Mouse (Mus musculus) ES-E14 (cell line): ENCODE data around the gene Tmem163. TPM values are rescaled to one million over a fixed set of nuclear protein-coding genes. Genes with fewer than 3 reads are reported as not detected.

Source experiments
- DNase-seq: peaks from one replicate; pipeline ENCODE4 v3.0.0-alpha.2; 2013; ENCODE audit warnings: low read depth, low spot score
- H3K27ac ChIP-seq: 2 replicates; pipeline ENCODE4 v1.5.1; 2012; ENCODE audit warnings: low read depth, mild to moderate bottlenecking, low read length, moderate library complexity, mixed read lengths; ENCODE audit not compliant: poor library complexity, insufficient read depth, severe bottlenecking
- H3K36me3 ChIP-seq: 2 replicates; pipeline ENCODE4 v1.6.1; 2012; ENCODE audit warnings: mild to moderate bottlenecking, low read length, moderate library complexity, mixed read lengths; ENCODE audit not compliant: control insufficient read depth, poor library complexity, insufficient read depth, severe bottlenecking
- H3K4me1 ChIP-seq, 2 experiments: fragments of 150-350 bp in 1 of 2; sonication (generic) in 1 of 2; 2 replicates each; pipeline ENCODE4 v1.6.1; 2012; ENCODE audit warnings: low read length in 2 of 2, mild to moderate bottlenecking in 1 of 2, mixed read lengths in 1 of 2; ENCODE audit not compliant: control insufficient read depth in 2 of 2, insufficient read depth in 2 of 2, poor library complexity in 1 of 2
- H3K4me3 ChIP-seq, 2 experiments: fragments of 150-350 bp in 1 of 2; sonication (generic) in 1 of 2; 2 replicates each; pipeline ENCODE4 v1.5.1; 2012; ENCODE audit warnings: low read length in 2 of 2, low read depth in 1 of 2, mild to moderate bottlenecking in 1 of 2, mixed read lengths in 1 of 2; ENCODE audit not compliant: insufficient read depth in 1 of 2, poor library complexity in 1 of 2, severe bottlenecking in 1 of 2
- H3K9ac ChIP-seq: 2 replicates; pipeline ENCODE4 v1.6.1; 2012; ENCODE audit warnings: low read depth, mild to moderate bottlenecking, low read length, mixed read lengths; ENCODE audit not compliant: poor library complexity, insufficient read depth, severe bottlenecking
- H3K9me3 ChIP-seq: fragments of 150-350 bp; sonication (generic); 2 replicates; pipeline ENCODE4 v1.6.1; 2012; ENCODE audit warnings: low read depth, mild to moderate bottlenecking, low read length; ENCODE audit not compliant: control insufficient read depth, insufficient read depth
- CHD2 ChIP-seq: IDR thresholded peaks from 2 replicates; pipeline ENCODE4 v1.6.1; 2014; ENCODE audit warnings: mild to moderate bottlenecking, low read depth, low read length, inconsistent platforms
- HCFC1 ChIP-seq: IDR thresholded peaks from 2 replicates; pipeline ENCODE4 v1.6.1; 2012; ENCODE audit warnings: low read length, inconsistent platforms, borderline replicate concordance; ENCODE audit not compliant: insufficient read depth
- MAFK ChIP-seq: IDR thresholded peaks from 2 replicates; pipeline ENCODE4 v1.6.1; 2014; ENCODE audit warnings: mild to moderate bottlenecking, low read depth, low read length, inconsistent platforms; ENCODE audit not compliant: insufficient read depth
- ZC3H11A ChIP-seq: IDR thresholded peaks from 2 replicates; pipeline ENCODE4 v1.6.1; 2012; ENCODE audit warnings: low read depth, mild to moderate bottlenecking, inconsistent platforms, low read length, borderline replicate concordance
- ZNF384 ChIP-seq: IDR thresholded peaks from 2 replicates; pipeline ENCODE4 v1.6.1; 2012; ENCODE audit warnings: low read depth, low read length, inconsistent platforms
- in situ Hi-C, 2 experiments: fragments of 600-800 bp; cut with MboI; formaldehyde crosslinking; loops; one replicate each; pipeline ENCODE4 v1.15.1; 2025; ENCODE audit warnings: low sequenced_read_pairs in 2 of 2, inconsistent platforms in 1 of 2; ENCODE audit not compliant: unreplicated experiment in 2 of 2
- total RNA-seq: library from RNA; depleted of rRNA; stranded (reverse); fragments of 300-350 nt; gene quantifications from 2 replicates; pipeline ENCODE4 v1.2.3, GENCODE M21; 2012

Gene Tmem163
- total RNA-seq, 1 experiment = 0.18 TPM

- no peak overlapping the region for H3K27ac ChIP-seq
- TF ChIP-seq CHD2 = no peak
- TF ChIP-seq MAFK = no peak
- no peak for TF ChIP-seq HCFC1
- no peak for TF ChIP-seq ZC3H11A
- TF ChIP-seq ZNF384 = no peak
- H3K36me3 ChIP-seq = no peaks in the 10 kb centered on the region
- no peak overlapping the region for H3K4me3 ChIP-seq
- in situ Hi-C loops = no loop called here
- no peaks in the 10 kb centered on the region for H3K4me1 ChIP-seq
- no peaks in the 10 kb centered on the region for H3K9me3 ChIP-seq
- no peak overlapping the region for H3K9ac ChIP-seq
- no peak for DNase-seq
Measured at GRCm38 (mm10) chr1:127595735-127596134, 83.6 kb downstream of the Tmem163 start.

- Histone ChIP-seq H3K27ac (no peak overlapping the region), H3K9me3 (no peaks in the 10 kb centered on the region), H3K4me3 (no peak overlapping the region), H3K36me3 (no peaks in the 10 kb centered on the region), H3K9ac (no peak overlapping the region), H3K4me1 (no peaks in the 10 kb centered on the region)
- DNase-seq = no peak
- in situ Hi-C loops = no loop called here
- no peak for TF ChIP-seq ZC3H11A
Measured at GRCm38 (mm10) chr1:127589542-127589941, 89.8 kb downstream of the Tmem163 start.

- H3K4me3 ChIP-seq = no peak overlapping the region
- no peak for TF ChIP-seq HCFC1
- no peaks in the 10 kb centered on the region for H3K36me3 ChIP-seq
- no peaks in the 10 kb centered on the region for H3K9me3 ChIP-seq
- in situ Hi-C loops = no loop called here
- no peaks in the 10 kb centered on the region for H3K4me1 ChIP-seq
- H3K9ac ChIP-seq = no peak overlapping the region
- H3K27ac ChIP-seq = no peak overlapping the region
- no peak for DNase-seq
Measured at GRCm38 (mm10) chr1:127587071-127587470, 92.3 kb downstream of the Tmem163 start.

GRCm38 (mm10) chr1:127586156-127586555, 93.2 kb downstream of the Tmem163 start:
- H3K9ac ChIP-seq = no peak overlapping the region
- TF ChIP-seq ZNF384 = no peak
- TF ChIP-seq ZC3H11A = no peak
- TF ChIP-seq CHD2 = no peak
- TF ChIP-seq MAFK = no peak
- TF ChIP-seq HCFC1 = no peak
- no peak overlapping the region for H3K4me3 ChIP-seq
- no peaks in the 10 kb centered on the region for H3K9me3 ChIP-seq
- no peaks in the 10 kb centered on the region for H3K36me3 ChIP-seq
- in situ Hi-C loops = no loop called here
- H3K27ac ChIP-seq = no peak overlapping the region
- H3K4me1 ChIP-seq = no peaks in the 10 kb centered on the region
- no peak for DNase-seq

GRCm38 (mm10) chr1:127577981-127578380, 101.4 kb downstream of the Tmem163 start:
- Histone ChIP-seq H3K9ac (no peak overlapping the region), H3K4me3 (no peak overlapping the region), H3K27ac (no peak overlapping the region), H3K36me3 (no peaks in the 10 kb centered on the region), H3K9me3 (no peaks in the 10 kb centered on the region), H3K4me1 (peaks cover 0 to 2% of the 10 kb centered on the region in 2 experiments; a peak in 1 of 4 replicates)
- DNase-seq = no peak
- TF ChIP-seq HCFC1 = no peak
- no peak for TF ChIP-seq MAFK
- TF ChIP-seq ZC3H11A = no peak
- TF ChIP-seq ZNF384 = no peak
- TF ChIP-seq CHD2 = no peak
- in situ Hi-C loops = no loop called here
